Mouse (Mus musculus) E14TG2a.4 (cell line): ENCODE measurements at regions not wholly inside any gene's neighbourhood (a gene's known extent, or its start where the extent isn't known, plus 50 kb on each side); places are given as distances from the start of the nearest gene placed in this dataset.

Source experiments
- CTCF ChIP-seq: conservative IDR thresholded peaks from 2 replicates; pipeline ENCODE4 v1.5.1; 2014; ENCODE audit warnings: low read length
- NANOG ChIP-seq: IDR thresholded peaks from 2 replicates; pipeline ENCODE4 v1.6.1; 2014; ENCODE audit warnings: borderline replicate concordance, low read length, mixed read lengths
- POU5F1 ChIP-seq: IDR thresholded peaks from 2 replicates; pipeline ENCODE4 v1.6.1; 2014; ENCODE audit warnings: low read length, borderline replicate concordance

DNA sequence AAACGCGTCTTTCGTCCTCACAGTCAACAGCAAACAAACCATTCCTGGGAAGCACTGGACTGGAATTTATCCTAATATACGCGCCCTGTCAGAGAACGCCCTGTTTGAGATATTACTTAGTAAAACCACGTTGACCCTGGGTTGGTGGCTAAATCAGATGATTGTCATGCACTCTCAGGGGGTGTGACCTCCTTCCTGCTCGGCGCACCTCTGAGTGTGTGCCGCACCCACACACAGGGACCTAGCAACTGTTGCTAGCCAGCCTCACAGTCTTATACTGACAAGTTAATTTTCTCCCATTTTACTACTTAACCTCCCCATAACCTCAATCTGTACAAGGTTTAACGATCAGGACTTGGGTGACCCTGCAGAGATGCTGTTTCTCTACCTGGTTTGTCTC, 284.4 kb upstream of the Slc16a7 start:
- TF ChIP-seq CTCF (no peak), NANOG (no peak), POU5F1 (no peak)
